Mouse (Mus musculus) c-Kit-positive CD71-negative TER-119-negative erythroid progenitor cells, embryonic 14.5 days (primary cell): ENCODE results near the gene Pth2.
"Not testable (repeated sequence)": the region's sequence is repeated elsewhere in the genome, so short reads cannot be mapped to it uniquely, and the experiment has no call there.

Experiments used
- DNase-seq: peaks from one replicate; pipeline ENCODE4 v3.0.0-alpha.2; 2013; ENCODE audit warnings: low read depth

The Pth2 gene

DNA sequence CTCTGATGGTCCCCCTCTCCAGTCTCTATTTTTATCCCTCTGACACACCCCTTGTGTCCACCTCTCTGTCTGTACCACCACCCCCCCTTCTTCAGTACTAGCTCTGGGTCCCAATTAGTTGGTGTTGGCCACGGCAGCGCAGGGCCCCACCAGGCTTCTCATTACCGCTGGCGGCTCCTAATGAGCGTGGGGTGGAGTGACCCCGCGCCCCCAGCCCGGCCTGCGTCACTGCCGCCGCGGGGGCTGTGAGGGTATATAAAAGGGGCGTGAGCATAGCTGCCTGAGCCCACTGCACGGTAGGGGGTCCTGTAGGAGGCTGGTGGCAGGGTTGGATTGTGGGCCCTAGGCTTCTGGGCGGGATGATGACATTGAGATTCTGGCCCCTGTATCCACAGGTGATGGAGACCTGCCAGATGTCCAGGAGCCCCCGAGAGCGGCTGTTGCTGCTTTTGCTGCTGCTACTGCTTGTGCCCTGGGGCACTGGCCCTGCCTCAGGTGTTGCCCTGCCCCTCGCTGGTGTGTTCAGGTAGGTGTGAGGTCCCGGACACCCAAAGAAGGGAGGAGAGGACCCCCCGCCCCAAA is at the start of gene Pth2:
Pth2 (plus strand) TSS at position 100 of the 582 bp plus-strand sequence.
- no peak for DNase-seq

- DNase-seq, result no peak
Measured at GRCm38 (mm10) chr7:45131850-45132249, 48.9 kb upstream of the Pth2 start.

DNA sequence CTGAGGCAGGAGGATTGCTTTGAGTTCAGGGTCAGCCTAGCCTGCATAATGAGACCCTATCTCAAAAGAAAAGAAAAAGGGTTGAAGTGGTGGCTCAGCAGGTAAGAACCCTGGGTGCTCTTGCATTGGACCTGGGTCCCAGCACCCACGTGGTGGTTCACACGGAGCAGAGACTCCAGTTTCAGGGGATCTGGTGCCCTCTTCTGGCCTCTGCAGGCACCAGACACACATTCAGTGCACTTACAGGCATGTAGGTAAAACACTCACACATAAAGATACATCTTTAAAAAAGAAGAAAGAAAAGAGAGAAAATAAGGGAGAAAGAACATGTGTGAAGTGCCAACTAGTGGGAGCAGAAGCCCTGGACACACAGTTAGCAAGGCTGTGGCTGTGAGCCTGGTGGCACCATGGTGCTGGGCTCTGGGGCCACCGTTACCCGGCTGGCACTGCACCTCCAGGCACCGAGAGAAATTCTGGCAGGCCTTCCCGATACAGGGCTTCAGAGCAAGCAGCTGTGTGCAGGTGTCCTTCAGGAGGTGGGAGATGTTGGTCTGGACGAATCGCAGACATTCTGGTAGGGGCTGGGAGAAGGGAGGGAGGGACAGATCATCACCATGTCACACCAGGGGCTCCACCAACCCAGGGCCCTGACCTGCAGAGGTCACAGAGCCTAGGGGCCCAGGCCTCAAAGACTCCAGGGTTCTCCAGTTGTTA is 47.2 kb upstream of the Pth2 start:
- DNase-seq, result no peak

DNA sequence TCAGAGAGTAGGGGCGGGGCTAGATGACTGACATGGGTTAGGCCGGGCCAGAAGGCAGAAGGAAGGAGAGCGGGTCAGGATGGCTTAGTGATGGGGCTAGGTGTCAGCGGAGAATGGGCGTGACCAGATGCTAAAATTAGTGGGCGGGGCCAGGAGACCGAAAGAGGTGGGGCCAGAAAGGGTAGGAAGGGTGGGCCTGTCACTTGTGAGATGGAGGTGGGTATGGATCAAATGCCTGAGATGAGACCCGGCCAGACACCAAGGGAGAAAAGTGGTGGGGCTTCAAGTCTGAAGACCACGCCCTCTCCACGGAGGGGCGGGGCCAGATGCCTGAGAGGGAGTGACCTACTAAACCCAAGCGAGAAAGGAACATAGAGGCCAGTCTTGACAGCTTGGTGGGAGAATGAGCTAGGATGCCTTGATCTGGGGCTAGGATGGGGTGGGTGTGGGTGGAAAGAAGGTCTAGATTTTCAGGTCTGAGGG is 46.2 kb upstream of the Pth2 start:
- peak; percentile 79 for DNase-seq

DNA sequence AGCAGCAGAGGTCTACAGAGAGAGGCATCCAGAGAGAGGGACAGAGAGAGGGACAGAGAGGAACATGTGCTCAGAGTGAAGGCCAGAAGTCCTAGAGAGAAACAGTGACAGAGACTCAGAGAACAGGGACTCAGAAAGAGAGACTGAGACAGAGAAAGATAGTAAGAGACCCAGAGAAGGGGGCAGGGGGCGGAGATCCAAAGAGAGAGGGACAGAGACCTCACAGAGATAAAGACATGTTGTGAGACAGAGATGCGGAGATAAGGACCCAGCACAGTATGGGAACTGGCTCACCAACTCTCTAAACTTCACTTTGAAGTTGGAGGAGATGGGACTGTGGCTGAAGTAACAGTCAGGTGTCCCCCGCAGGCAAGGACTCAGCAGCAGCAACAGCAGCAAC is 45.4 kb upstream of the Pth2 start:
- DNase-seq, result no peak

GRCm38 (mm10) chr7:45135993-45136567 is 44.7 kb upstream of the Pth2 start, which contains the start of the genes Gm45713 and Flt3l:
Gene Gm45713, minus strand, starts transcription at chr7:45136231.
Gene Flt3l, minus strand, starts transcription at chr7:45136432.
- DNase-seq, result peak; percentile 84

- DNase-seq, result no peak
Measured at GRCm38 (mm10) chr7:45137171-45138006, 43.4 kb upstream of the Pth2 start.

DNA sequence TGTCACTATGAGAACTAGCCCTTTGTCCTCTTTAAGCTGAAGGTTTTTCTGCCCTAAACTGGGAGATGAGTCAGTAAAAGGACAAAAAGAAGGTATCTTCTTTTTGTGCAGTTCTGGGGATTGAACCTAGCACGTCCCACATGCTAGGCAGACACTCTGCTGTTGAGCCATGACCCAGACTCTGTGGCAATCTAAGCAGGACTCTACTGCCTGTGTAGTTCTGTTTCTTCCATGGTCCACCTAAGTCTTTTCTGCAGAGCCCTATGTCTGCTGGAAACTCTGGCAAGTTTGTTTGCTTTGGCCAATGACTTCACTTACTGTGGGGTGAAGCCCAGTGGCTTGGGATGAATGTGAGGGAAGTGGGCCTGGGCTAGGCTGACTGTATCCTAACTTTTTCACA is 42.4 kb upstream of the Pth2 start:
- DNase-seq, result no peak

GRCm38 (mm10) chr7:45139904-45140723 is 40.7 kb upstream of the Pth2 start:
- DNase-seq, result no peak

- DNase-seq, result no peak
Measured at GRCm38 (mm10) chr7:45141319-45141718, 39.5 kb upstream of the Pth2 start.

- DNase-seq, result no peak
Measured at GRCm38 (mm10) chr7:45141914-45142313, 38.9 kb upstream of the Pth2 start.

DNA sequence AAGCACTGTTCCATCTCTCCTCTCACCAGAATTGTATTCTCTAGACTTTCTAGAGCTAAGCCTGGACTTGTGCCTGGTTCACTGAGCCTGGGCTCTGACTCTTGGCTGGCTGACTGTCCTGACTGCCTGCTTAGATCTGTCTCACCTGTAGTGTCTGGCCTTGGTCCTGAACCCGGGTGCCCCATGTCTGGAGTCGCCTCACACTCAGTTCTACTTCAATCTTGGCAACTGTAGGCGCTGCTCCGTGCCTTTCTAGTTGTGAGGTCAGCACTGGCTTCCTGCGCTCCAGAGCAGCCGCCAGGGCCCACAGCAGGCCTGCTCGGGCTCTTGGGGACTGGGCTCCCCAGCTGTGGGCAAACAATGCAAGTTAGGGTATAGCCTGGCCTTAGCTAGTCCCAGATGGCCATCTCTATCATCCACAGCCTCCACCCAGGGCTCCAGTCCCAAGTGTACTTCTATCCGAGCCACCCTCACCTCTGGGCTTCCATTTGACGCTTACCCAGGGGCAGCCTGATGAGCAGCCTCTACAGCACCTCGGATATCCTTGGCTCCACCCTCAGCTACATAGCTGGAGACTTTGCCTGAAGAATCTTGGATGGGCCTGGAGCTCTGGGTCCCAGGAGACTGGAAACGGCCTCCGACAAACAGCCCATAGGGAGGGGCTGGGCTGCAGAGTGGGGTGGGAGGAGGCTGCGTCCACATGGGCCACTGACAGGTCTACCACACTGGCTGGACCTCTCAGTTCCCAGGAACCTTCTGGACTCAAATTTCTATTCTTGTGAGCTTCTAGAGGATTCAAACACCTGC is 36.2 kb upstream of the Pth2 start:
- no peak for DNase-seq

- DNase-seq, result no peak
Measured at GRCm38 (mm10) chr7:45145460-45145859, 35.3 kb upstream of the Pth2 start.

DNA sequence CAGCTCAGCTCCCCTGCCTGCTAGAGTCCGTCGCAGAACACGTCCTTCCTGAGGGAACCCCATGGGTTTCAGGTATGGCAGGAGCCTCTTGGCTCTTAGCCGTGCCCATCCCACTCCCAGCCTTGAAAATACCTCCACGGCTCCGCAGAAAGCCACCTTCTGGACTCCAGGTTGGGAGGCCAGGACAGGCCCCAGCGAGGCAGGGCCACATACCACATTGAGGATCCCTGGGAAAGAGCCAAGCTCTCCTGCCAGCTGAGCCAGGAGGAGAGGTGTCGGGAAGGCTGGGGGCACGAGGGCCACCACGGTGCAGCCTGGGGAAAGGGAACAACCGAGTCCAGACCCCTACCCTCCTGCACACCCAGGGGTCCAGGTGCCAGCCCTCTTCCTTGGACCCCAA is 33.5 kb upstream of the Pth2 start:
- DNase-seq, result no peak

DNA sequence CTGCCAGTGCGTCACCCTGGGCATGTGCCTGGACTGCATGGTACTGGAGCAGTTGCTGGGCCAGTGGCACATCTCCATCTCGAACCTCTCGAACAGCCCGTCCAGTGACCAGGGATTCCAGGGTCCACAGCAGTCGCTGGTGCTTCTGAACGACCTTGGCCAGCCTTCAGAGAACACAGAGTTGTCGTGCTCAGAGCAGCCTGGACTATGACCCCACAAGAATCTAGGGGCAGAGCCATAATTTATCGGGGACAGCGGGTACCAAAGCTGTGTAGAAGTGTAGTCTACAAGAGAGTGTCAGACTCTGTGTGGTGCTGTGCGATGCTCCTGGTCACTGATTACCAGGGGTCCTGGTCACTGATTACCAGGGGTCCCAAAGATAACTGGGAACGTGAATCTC is 32.9 kb upstream of the Pth2 start:
- DNase-seq, result no peak

- no peak for DNase-seq
Measured at GRCm38 (mm10) chr7:45148534-45149098, 32.2 kb upstream of the Pth2 start.

GRCm38 (mm10) chr7:45149545-45149944 is 31.2 kb upstream of the Pth2 start:
- DNase-seq, result no peak

DNA sequence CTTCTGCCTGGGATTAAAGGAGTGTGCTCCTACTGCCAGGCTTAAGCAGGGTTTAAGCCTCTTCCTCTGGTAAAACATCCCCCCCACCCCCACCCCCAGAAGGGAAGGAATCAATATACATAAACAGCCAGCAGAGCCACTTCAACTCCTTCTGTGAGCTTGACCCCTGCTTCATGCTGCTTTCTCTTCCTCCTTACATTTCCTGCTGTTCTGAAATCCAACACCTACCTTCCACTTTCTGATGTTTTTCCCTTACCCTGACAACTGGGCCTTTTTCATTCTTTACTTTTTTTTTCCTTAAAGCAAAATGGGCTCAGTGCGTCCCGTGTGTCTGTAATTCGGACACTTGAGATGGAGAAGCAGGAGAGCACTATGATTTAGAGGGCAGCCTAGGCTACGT is 30.5 kb upstream of the Pth2 start:
- DNase-seq, result no peak

DNA sequence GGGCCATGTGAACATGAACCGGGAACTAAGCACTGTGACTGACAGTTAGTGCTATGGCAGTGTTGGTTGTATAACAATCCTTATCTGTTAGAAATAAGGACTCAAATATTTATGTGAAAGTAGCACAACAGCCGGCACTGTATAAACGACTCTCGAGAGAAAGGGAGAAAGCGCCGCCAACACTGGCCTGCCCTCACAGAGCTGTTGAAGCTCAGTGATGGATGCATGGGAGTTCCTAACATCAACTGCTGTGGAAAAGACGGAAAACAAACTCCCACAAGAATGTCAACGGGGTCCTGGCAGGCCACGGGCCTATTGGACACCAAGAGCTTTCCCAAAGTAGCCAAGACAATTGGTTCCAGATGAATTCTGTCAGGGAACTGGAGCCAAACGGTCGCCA is 29.5 kb upstream of the Pth2 start:
- no peak for DNase-seq

DNA sequence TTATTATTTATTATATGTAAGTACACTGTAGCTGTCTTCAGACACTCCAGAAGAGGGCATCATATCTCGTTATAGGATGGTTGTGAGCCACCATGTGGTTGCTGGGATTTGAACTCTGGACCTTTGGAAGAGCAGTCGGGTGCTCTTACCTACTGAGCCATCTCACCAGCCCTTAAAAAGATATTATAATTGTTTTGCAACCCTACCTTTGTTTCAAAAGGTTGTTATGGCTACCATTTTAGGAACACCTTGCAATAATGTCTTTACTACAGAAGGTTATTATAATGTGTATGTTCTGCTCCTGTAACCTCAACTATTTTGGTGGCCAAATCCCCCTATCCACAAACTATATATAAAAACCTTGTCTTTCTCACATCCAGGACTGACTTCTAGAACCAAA is 27.7 kb upstream of the Pth2 start:
- DNase-seq, result not testable (repeated sequence)
